Mouse (Mus musculus): ENCODE measurements at regions not wholly inside any gene's neighbourhood (a gene's known extent, or its start where the extent isn't known, plus 50 kb on each side); places are given as distances from the start of the nearest gene placed in this dataset.

GRCm38 (mm10) chr4:153770675-153771074 is 186.4 kb upstream of the A430005L14Rik start:
- H3K27me3 ChIP-seq (ENCODE audit: control insufficient read depth, insufficient read depth, low read length): no peaks in the 10 kb centered on the region
- H3K9me3 ChIP-seq (replicated peaks; ENCODE audit: control insufficient read depth, low read length): no peaks in the 10 kb centered on the region
- no peaks in the 10 kb centered on the region for H3K4me1 ChIP-seq (ENCODE audit: control insufficient read depth, insufficient read depth, low read length)
- H3K9ac ChIP-seq (ENCODE audit: low read length): no peak overlapping the region
- no peak overlapping the region for H3K4me3 ChIP-seq (replicated peaks; ENCODE audit: low read length)
- H3K36me3 ChIP-seq (ENCODE audit: control insufficient read depth, insufficient read depth, low read length): no peaks in the 10 kb centered on the region
- no peak for ATAC-seq (ENCODE audit: insufficient read depth, low FRiP score)
- WGBS: 80% methylated on average over 5 of the region's 5 CpGs
- no peak overlapping the region for H3K27ac ChIP-seq (ENCODE audit: low read length)
- H3K4me2 ChIP-seq (ENCODE audit: low read depth, low read length): no peak overlapping the region

DNA sequence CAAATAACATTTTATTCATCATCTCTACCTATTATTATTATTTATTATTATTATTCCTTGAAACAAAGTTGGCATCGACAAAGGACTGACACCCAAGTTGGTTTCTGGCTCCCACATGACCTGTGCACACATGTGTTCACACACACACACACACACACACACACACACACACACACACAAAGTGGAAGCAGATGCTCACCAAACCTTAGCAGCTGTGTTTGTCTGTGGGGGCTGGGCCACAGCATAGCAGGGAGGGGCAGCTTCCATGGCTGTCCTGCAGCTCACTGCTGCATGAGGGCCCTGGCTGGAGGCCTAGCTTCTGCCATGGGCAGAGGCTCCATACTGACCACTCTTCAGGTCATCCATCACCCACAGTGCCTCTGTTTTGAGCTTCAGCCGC is 176.5 kb upstream of the A430005L14Rik start:
- Histone ChIP-seq H3K9me3 (replicated peaks; ENCODE audit: control insufficient read depth, low read length) (no peaks in the 10 kb centered on the region), H3K4me1 (ENCODE audit: control insufficient read depth, insufficient read depth, low read length) (no peaks in the 10 kb centered on the region), H3K27me3 (ENCODE audit: control insufficient read depth, insufficient read depth, low read length) (no peaks in the 10 kb centered on the region), H3K4me3 (replicated peaks; ENCODE audit: low read length) (no peak overlapping the region), H3K9ac (ENCODE audit: low read length) (no peak overlapping the region), H3K36me3 (ENCODE audit: control insufficient read depth, insufficient read depth, low read length) (no peaks in the 10 kb centered on the region), H3K4me2 (ENCODE audit: low read depth, low read length) (no peak overlapping the region), H3K27ac (ENCODE audit: low read length) (no peak overlapping the region)
- WGBS: 67% methylated on average over 2 of the region's 2 CpGs
- ATAC-seq (ENCODE audit: insufficient read depth, low FRiP score): no peak

GRCm38 (mm10) chr4:153781271-153781670 is 175.8 kb upstream of the A430005L14Rik start:
- Histone ChIP-seq H3K4me3 (replicated peaks; ENCODE audit: low read length) (no peak overlapping the region), H3K9me3 (replicated peaks; ENCODE audit: control insufficient read depth, low read length) (no peaks in the 10 kb centered on the region), H3K27ac (ENCODE audit: low read length) (no peak overlapping the region), H3K4me2 (ENCODE audit: low read depth, low read length) (no peak overlapping the region), H3K27me3 (ENCODE audit: control insufficient read depth, insufficient read depth, low read length) (no peaks in the 10 kb centered on the region), H3K4me1 (ENCODE audit: control insufficient read depth, insufficient read depth, low read length) (no peaks in the 10 kb centered on the region), H3K36me3 (ENCODE audit: control insufficient read depth, insufficient read depth, low read length) (no peaks in the 10 kb centered on the region), H3K9ac (ENCODE audit: low read length) (no peak overlapping the region)
- 79% methylated on average over 7 of the region's 7 CpGs for WGBS
- ATAC-seq (ENCODE audit: insufficient read depth, low FRiP score): no peak

GRCm38 (mm10) chr4:153781981-153782521 is 175.0 kb upstream of the A430005L14Rik start:
- Histone ChIP-seq H3K36me3 (ENCODE audit: control insufficient read depth, insufficient read depth, low read length) (no peaks in the 10 kb centered on the region), H3K27me3 (ENCODE audit: control insufficient read depth, insufficient read depth, low read length) (no peaks in the 10 kb centered on the region), H3K9ac (ENCODE audit: low read length) (no peak overlapping the region), H3K4me3 (replicated peaks; ENCODE audit: low read length) (no peak overlapping the region), H3K27ac (ENCODE audit: low read length) (no peak overlapping the region), H3K4me2 (ENCODE audit: low read depth, low read length) (no peak overlapping the region), H3K9me3 (replicated peaks; ENCODE audit: control insufficient read depth, low read length) (no peaks in the 10 kb centered on the region), H3K4me1 (ENCODE audit: control insufficient read depth, insufficient read depth, low read length) (no peaks in the 10 kb centered on the region)
- ATAC-seq (ENCODE audit: insufficient read depth, low FRiP score): no peak
- WGBS: 77% methylated on average over 10 of the region's 10 CpGs

DNA sequence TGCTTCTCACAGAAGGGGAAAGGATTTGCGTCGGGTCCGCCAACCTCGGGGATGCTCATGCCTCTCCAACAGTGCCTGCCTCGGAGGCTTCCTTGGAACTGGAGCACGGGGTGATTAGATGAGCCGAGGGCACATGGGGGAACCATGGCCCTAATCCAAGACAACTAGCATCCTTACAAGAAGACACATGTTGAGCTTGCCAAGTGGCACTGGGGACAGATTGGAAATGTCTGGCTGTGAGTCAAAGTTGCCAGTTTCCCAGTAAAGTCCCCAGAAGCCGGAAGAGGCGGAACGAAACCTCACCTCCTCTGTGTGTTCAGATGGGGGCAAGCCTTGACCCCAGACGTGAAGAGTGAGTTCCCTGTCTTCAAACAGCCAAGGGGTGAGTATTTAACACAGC is 172.6 kb upstream of the A430005L14Rik start:
- no peak for ATAC-seq (ENCODE audit: insufficient read depth, low FRiP score)
- H3K4me3 ChIP-seq (replicated peaks; ENCODE audit: low read length): no peak overlapping the region
- H3K4me1 ChIP-seq (ENCODE audit: control insufficient read depth, insufficient read depth, low read length): no peaks in the 10 kb centered on the region
- no peaks in the 10 kb centered on the region for H3K9me3 ChIP-seq (replicated peaks; ENCODE audit: control insufficient read depth, low read length)
- no peaks in the 10 kb centered on the region for H3K36me3 ChIP-seq (ENCODE audit: control insufficient read depth, insufficient read depth, low read length)
- no peak overlapping the region for H3K27ac ChIP-seq (ENCODE audit: low read length)
- 83% methylated on average over 11 of the region's 11 CpGs for WGBS
- no peak overlapping the region for H3K4me2 ChIP-seq (ENCODE audit: low read depth, low read length)
- no peaks in the 10 kb centered on the region for H3K27me3 ChIP-seq (ENCODE audit: control insufficient read depth, insufficient read depth, low read length)
- no peak overlapping the region for H3K9ac ChIP-seq (ENCODE audit: low read length)

DNA sequence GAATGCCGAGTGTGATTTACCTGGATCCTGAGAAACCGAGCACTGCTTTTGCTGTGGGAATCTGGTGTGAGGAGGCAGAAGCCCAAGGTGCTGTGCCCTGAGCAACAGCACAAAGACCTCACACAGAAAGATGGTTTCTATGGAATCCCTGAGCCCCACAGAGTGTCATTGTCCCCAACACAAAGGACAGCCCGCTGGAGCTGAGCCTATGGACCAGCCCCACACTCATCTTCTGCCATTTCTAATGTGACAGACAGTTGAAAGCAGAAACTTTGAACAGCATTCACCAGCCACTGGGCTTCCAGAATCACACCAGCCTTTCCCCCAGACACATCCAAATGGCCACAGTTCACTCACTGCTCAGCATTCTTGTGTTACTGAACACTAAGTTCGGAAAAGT is 171.5 kb upstream of the A430005L14Rik start:
- Histone ChIP-seq H3K4me2 (ENCODE audit: low read depth, low read length) (no peak overlapping the region), H3K27ac (ENCODE audit: low read length) (no peak overlapping the region), H3K36me3 (ENCODE audit: control insufficient read depth, insufficient read depth, low read length) (no peaks in the 10 kb centered on the region), H3K4me1 (ENCODE audit: control insufficient read depth, insufficient read depth, low read length) (no peaks in the 10 kb centered on the region), H3K9ac (ENCODE audit: low read length) (no peak overlapping the region), H3K27me3 (ENCODE audit: control insufficient read depth, insufficient read depth, low read length) (no peaks in the 10 kb centered on the region), H3K9me3 (replicated peaks; ENCODE audit: control insufficient read depth, low read length) (no peaks in the 10 kb centered on the region), H3K4me3 (replicated peaks; ENCODE audit: low read length) (no peak overlapping the region)
- WGBS: 80% methylated on average over 4 of the region's 4 CpGs
- no peak for ATAC-seq (ENCODE audit: insufficient read depth, low FRiP score)

GRCm38 (mm10) chr4:153792307-153792706 is 164.7 kb upstream of the A430005L14Rik start:
- WGBS: 45% methylated on average over 13 of the region's 13 CpGs
- Histone ChIP-seq H3K9me3 (replicated peaks; ENCODE audit: control insufficient read depth, low read length) (no peaks in the 10 kb centered on the region), H3K4me2 (ENCODE audit: low read depth, low read length) (no peak overlapping the region), H3K27ac (ENCODE audit: low read length) (no peak overlapping the region), H3K9ac (ENCODE audit: low read length) (no peak overlapping the region), H3K4me1 (ENCODE audit: control insufficient read depth, insufficient read depth, low read length) (no peaks in the 10 kb centered on the region), H3K4me3 (replicated peaks; ENCODE audit: low read length) (no peak overlapping the region), H3K27me3 (ENCODE audit: control insufficient read depth, insufficient read depth, low read length) (no peaks in the 10 kb centered on the region), H3K36me3 (ENCODE audit: control insufficient read depth, insufficient read depth, low read length) (no peaks in the 10 kb centered on the region)
- ATAC-seq (ENCODE audit: insufficient read depth, low FRiP score): no peak

GRCm38 (mm10) chr4:153798061-153798460 is 159.0 kb upstream of the A430005L14Rik start:
- no peak overlapping the region for H3K4me3 ChIP-seq (replicated peaks; ENCODE audit: low read length)
- no peak for ATAC-seq (ENCODE audit: insufficient read depth, low FRiP score)
- WGBS: 80% methylated on average over 7 of the region's 7 CpGs

DNA sequence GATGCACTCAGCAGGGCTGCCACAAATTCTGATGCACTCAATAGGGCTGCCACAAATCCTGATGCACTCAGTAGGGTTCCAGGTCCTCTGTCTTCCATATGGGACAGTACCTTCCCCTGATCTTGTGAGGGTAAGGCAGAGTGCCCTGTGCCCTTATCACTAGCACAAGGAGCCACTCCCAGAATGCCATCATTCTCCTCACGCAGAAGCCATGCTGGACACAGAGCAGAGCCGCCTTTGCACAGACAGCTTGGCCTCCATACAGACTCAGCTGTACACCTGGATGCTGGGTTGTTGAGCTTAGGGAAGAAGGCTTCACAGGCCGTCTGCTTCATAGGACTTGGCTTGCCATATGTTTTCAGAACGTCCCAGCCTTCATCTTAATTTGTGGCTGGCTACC is 151.3 kb upstream of the A430005L14Rik start:
- Histone ChIP-seq H3K27me3 (ENCODE audit: control insufficient read depth, insufficient read depth, low read length) (no peaks in the 10 kb centered on the region), H3K36me3 (ENCODE audit: control insufficient read depth, insufficient read depth, low read length) (no peaks in the 10 kb centered on the region), H3K27ac (ENCODE audit: low read length) (no peak overlapping the region), H3K4me2 (ENCODE audit: low read depth, low read length) (no peak overlapping the region), H3K9me3 (replicated peaks; ENCODE audit: control insufficient read depth, low read length) (no peaks in the 10 kb centered on the region), H3K9ac (ENCODE audit: low read length) (no peak overlapping the region), H3K4me1 (ENCODE audit: control insufficient read depth, insufficient read depth, low read length) (peaks cover 6% of the 10 kb centered on the region; the same call in 1 of the 2 replicates), H3K4me3 (replicated peaks; ENCODE audit: low read length) (no peak overlapping the region)
- no peak for ATAC-seq (ENCODE audit: insufficient read depth, low FRiP score)
- WGBS: 31% methylated on average over 4 of the region's 4 CpGs

More at GRCm38 (mm10) chr4:153798061-153798460, 159.0 kb upstream of the A430005L14Rik start:
- Histone ChIP-seq H3K9me3 (replicated peaks; ENCODE audit: control insufficient read depth, low read length) (no peaks in the 10 kb centered on the region), H3K27me3 (ENCODE audit: control insufficient read depth, insufficient read depth, low read length) (no peaks in the 10 kb centered on the region), H3K4me2 (ENCODE audit: low read depth, low read length) (no peak overlapping the region), H3K36me3 (ENCODE audit: control insufficient read depth, insufficient read depth, low read length) (no peaks in the 10 kb centered on the region), H3K9ac (ENCODE audit: low read length) (no peak overlapping the region), H3K4me1 (ENCODE audit: control insufficient read depth, insufficient read depth, low read length) (no peaks in the 10 kb centered on the region), H3K27ac (ENCODE audit: low read length) (no peak overlapping the region)

Data from stomach, embryonic 16.5 days (tissue).